Mouse (Mus musculus) heart, postnatal 0 days (tissue): ENCODE results near the gene Prune2.

Experiments used
- CTCF ChIP-seq: IDR thresholded peaks from 2 replicates; pipeline ENCODE4 v1.5.1; 2016; ENCODE audit warnings: antibody characterized with exemption, control low read depth, low read depth
- EP300 ChIP-seq: IDR thresholded peaks from 2 replicates; pipeline ENCODE4 v1.6.1; 2016; ENCODE audit warnings: antibody characterized with exemption, low read depth

DNA sequence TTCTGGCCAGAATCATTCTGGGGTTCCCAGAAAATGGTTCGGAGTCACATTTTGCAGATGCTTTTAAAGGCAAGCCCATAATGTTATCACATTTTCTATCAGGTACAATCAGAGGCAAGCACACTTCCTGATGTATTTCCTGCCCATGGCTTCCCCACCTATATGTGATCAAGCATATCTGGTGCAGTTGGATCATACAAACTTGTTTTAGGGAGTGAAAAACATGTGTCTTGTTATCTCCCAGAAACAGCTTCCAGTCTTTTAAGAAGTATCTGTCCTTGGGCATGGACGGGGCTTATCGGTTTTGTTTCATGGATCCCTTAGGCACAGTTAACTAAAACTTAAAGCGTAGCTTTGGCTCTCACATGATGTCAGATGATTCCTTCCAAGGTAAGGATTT lies 36.2 kb downstream of the Prune2 start:
- no peak for TF ChIP-seq CTCF
- TF ChIP-seq EP300 = 0 out of 2 replicates have a peak, but pooled peaks have one; percentile 40
